Mouse (Mus musculus): ENCODE measurements around the gene Spock1. TPM values are rescaled to one million over a fixed set of nuclear protein-coding genes. Genes with fewer than 3 reads are reported as not detected.
"Not testable (repeated sequence)": the region's sequence is repeated elsewhere in the genome, so short reads cannot be mapped to it uniquely, and the experiment has no call there.

Spock1 gene
- polyA plus RNA-seq, 3 experiments from 2014 or later, result not detected

DNA sequence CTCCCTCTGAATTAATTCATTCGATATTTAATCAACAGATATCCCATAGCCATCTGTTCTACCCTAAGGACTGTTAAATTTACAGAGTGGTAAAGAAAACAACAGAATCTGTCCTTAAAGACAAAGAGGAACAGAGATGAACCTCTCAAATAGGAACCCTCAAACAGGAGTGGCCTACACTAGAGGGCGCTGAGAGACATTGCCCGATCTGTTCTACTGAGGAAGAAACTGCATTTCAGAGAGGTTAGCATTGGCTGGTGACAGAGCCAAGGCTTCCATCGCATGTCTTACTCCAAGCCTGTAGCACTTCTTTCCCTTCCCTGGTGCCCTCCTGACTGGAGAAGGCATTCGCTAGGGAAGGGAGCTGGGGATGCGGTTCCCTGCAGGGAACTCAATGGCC lies 431.4 kb downstream of the Spock1 start:
- ATAC-seq, result no peak

DNA sequence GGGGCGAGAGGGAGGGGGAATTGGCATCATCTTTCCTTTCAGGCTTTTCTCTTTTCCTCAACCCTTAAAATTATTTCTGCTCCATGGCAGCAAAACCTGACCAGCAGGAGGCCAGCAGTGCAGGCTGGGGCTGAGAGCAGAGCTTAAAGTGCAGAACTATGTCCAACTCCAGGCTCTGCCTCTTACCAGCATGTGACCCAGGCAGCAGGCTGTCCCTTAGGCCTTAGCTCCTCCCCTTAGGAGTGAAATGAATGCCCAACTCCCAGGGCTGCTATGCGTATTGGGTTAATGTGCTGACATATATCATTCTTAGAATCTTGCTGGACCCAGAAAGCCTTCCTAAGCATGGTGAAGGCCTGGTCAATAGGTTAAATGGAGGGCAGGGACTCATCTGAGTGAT lies 434.1 kb downstream of the Spock1 start:
- no peak for ATAC-seq

DNA sequence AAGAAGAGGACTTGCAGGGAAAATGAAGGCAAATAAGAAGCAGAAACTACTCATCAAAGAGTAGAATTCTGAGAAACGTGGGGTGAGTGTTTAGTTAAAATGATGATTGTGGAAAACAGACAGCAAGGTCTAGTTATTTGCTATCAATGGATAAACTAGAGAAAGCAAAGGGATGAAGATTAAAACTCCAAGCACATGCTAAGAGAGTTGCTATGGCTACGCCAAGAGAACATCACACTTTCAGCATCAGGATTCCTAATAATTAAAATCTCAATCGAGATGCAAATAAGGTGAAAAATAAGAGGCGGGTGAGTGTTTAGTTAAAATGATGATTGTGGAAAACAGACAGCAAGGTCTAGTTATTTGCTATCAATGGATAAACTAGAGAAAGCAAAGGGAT lies 437.2 kb downstream of the Spock1 start:
- ATAC-seq, result not testable (repeated sequence)

DNA sequence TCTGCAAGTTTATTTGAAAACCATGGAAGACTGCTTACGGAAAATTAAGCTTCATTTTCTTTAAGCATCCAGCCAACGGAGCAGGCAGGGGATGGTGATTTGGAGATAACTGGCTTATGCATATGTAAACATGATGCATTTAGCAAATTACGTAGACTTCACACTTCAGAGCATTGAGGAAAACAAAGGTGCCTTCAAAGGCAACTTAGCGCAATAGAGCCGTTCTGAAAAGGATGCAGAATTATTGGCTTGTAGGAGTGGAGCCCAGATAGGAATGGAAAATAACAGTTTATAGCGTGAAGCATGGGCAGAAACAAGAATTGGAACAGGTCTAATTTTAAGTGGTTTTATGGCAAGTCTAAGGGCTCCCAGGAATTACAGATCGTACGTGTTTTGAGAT lies 448.2 kb downstream of the Spock1 start:
- ATAC-seq, result no peak

DNA sequence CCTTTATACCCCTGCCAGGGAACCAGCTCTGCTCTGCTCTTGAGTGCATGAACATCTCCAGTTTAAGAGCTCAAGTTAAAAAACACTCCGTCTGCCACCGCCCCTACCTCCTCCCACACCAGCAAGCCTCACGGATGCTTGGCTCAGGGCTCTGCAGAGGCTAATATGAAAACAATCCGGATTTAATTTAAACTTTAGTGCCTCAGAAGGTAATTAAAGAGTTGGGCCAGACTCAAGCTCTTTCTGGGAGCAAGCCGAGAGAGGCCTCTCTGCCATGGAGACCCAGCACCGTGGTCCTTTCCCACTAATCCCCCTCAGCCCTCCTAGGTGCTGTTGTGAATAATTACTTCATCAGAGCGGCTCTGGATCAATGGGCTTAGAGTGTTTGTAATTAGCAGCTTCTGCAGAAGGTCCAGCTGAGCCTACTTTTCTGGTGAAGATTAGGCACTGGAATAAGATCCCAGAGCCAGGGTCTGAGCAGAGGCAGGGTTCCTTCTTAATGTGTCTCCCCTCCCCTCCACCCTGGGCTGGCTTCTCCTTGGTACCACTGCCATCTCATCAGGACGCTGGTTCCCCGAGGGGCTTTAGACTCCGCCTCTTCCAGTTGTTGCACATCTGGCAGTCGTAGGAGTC lies 457.8 kb downstream of the Spock1 start:
- ATAC-seq, result no peak

DNA sequence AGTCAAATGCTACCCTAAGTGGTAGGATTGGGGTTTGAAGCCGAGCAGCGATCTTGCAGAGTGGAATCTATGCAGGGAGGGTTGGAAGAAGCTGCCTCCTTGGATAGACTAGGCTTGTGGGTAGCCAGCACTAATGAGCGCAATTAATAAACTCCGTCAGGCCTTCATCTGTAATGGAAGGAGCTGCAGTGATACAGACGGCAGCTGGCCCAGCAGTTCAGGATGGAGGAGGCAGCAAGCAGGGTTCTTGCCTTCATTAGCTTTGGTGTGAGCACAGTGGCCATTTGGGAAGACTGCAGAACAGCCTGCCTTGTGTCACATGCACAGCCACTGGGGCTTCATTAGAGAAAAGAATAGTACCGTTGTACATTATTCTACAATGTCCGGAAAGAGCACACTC lies 459.2 kb downstream of the Spock1 start:
- ATAC-seq, result no peak

DNA sequence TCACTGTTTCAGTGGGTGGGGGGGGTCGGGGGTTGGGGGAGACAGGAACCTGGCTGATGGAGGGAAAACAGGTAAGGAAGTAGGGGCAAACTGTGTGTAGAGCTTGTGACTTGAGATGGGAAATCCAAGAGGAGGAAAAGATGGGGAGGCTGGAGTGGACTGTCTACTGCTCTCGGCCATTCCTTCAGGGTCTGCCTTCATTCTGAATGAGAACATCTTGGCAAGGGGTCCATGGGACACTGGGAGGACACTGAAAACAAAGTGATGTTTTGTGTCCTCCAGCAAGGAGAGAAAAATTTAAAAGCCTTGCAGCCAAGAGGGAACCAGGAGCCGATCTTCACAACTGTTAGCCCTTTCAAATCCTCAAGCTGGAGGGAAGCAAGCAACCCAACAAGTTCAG lies 463.2 kb downstream of the Spock1 start:
- no peak for ATAC-seq

DNA sequence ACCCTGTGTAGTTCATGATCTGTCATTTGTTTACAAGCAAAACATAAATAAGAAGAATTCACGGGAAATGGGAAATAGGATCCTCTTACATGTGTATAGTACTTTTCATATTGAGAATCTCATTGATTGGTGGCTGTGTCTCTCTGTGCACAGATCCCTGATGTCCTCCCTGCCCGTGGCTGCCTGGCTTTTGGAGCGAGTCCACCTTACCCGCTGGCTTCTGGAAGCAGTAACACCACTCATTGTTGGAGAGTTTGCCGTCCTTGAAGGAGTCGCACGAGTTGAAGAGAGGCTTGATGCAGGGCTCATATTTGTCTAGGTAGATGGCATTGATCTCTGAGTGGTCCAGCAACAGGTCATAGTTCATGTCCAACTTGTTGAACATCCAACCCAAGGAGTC lies 468.0 kb downstream of the Spock1 start:
- no peak for ATAC-seq

DNA sequence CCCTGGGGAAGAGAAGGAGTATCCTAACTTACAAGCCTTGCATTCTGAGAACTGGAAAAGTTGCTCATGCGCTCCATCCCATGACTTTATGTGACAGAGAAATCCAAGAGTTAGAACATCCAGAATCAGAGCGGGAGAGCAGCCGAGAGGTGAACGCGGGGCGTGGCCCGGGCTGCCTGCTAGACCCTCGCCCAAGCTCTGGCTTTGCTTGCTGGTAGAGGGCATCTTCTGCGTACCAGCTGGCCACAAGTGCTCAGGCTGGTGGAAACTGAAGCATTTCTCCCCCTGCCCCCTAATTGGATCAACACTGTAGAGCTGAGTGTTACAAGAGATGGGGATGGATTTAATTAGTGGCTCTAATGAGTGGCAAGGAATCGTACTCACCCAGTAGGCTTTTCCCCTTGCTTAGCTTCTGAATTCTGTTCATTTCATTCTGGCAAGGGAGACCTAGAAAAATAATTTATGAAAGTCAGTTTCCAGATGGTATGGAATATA lies 472.4 kb downstream of the Spock1 start:
- no peak for ATAC-seq

DNA sequence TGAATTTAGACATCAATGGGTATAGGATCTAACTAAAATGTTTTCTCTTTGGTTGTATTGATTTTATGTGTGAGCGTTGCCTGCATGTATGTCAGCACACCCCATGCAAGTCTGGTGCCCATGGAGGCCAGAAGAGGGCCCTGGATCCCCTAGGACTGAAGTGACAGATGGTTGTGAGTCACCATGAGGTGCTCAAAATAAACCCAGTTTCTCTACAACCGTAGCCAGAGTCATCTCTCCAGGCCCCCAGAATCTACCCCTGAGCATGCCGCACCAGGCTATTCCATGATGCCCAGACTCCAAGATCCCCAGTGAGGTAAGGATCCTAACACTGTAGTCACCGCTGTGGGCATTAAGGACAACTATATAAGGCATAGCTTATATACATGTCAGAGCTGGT lies 474.3 kb downstream of the Spock1 start:
- no peak for ATAC-seq

DNA sequence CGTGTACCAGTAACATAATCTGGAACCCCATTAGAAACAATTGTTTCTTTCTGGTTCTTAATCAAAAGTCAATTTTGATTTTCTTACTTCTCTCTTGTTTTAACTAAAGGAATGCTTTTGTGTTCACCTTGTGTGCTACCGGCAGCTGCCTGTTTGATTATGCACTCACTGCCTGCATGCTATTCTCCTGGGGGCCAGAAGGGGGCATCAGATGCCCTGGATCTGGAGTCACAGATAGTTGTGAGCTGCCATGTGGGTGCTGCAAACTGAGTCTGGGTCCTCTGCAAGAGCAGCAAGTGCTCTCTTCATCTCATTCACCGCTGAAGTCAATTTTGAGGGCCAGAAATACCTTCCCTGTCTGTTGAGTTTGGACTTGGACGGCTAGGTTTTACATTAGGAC lies 476.3 kb downstream of the Spock1 start:
- no peak for ATAC-seq

DNA sequence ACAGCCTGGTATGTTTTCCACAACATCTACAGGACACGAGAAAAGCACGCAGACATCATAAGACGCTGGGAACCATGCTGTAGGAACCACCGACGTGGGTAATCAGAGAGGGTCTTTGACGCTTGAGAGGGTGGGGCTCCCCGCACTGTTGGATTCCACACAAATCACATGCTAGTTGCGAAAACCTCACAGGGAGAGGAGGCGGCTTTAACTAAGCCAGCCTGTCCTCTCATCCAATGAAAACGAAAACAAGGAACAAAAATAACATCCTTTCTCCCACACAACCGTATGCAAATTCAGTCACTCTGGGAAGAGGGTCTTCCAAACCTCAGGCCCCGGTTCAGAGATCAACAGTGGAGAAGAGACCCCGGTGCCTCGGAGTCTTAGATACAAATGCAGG lies 479.3 kb downstream of the Spock1 start:
- ATAC-seq, result no peak

DNA sequence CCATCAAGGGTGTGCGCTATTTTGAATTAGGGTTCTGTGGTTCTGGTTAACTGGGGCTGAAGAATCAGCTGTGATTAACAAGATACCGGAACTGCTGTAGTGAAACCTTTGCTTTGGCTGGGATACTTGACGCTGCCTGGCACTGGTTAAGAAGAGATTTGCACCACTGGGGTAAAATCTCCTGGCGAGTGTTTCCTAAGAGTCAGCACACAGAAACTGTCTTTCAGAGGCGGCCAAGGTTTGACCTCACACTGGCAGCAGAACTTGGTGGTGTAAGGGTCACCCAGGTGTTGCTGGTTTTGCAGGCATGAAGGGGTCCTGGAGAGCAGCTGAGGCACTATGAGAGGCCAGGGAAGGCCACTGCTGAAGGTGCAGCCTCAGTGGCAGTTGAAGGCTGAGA lies 489.4 kb downstream of the Spock1 start:
- ATAC-seq, result no peak

DNA sequence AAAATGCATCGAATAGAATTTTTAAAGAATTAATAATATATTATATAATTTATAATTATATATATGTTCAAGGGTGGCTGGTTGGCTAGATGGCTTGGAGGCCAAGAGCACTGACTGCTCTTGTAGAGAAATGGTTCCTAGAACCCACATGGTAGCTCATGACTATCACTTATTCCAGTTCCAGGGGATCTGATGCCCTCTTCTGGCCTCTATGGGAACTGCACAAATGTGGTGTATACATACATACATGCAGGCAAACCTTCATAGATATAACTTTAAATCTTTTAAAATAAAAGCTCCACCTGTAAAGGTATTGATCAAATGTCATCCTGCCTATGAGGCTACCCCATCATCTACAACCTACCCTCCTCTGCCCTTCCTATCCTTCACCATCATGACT lies 493.4 kb downstream of the Spock1 start:
- ATAC-seq, result no peak

DNA sequence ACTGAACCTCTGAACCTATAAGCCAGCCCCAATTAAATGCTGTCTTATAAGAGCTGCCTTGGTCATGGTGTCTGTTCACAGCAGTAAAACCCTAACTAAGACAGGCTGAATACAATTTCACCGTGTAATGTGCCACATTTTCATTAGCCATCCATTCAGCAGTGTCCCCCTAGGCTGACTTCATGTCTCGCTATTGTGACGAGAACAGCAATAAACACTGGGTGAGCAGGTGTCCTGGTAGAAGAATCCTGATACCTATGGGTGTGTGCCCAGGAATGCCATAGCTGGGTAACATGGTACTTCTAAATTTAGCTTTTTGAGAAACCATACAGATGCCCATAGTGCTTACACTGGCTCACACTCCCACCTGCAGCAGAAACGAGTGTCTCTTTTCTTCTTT lies 500.5 kb downstream of the Spock1 start:
- ATAC-seq, result no peak

DNA sequence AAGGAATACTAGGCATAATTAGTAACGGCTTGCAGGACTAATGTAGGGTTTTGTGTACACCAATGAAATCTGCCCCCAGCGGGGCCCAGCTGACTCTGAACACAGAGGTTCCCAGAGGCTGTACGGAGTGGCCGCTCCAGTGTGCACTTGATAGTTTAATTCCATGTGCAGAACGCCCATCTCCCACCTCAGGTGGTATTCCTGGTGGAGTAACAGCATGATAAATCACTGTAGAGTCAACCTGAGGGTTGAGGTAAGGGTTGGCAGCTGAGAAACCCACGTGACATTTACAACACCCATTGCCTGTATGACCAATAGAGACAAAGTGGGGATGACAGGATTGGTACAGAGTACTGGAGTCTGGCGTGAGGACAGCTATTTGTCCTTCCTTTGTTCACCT lies 505.7 kb downstream of the Spock1 start:
- ATAC-seq, result no peak

DNA sequence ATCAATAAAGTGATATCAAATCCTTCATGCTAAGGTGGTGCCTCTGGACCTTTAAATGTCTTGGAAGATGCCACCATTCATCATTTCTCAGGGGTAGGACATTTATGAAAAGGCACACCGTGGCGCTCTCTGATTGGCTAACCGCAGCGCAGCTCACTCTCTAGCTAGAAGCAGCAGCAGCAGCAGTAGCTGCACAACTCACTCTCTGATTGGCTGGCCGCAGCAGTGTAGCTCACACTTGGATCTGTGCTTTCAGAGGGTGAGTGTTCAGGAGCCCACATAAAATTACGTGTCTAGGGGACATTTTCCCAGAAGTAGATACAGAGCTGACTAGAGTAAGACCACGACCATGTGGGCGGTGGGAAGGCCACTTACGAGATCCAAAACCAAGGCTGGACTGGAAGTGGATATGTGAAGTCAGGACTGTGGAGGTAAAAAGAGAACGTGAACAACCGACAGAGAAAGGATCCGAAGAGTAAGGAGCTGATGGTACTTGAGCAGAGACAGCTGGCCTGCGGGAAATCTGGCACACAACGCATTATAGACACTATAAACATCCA lies 535.9 kb downstream of the Spock1 start:
- no peak for ATAC-seq

Other genes starting within 250 kb of the Spock1 start
- 10 to 100 TPM in 2 of 3 experiments, 1 to 10 TPM in 1; 4.3 to 14.9 (median 14.6) TPM for gene Klhl3, start 205.3 kb upstream of the Spock1 start, polyA plus RNA-seq (2017; shearing (Covaris generic))
- 10 to 100 TPM; 20.9 to 25.6 (median 24.0) TPM for gene Hnrnpa0, start 220.2 kb upstream of the Spock1 start, polyA plus RNA-seq (2017; shearing (Covaris generic))
- 100 to 1,000 TPM; 204 to 343 (median 284) TPM for gene Idnk, start 249.3 kb upstream of the Spock1 start, polyA plus RNA-seq (2017; shearing (Covaris generic))

All from inflammation-experienced regulatory T-cells, adult 6 months (primary cell).